Mouse (Mus musculus): ENCODE measurements around the gene Maco1. TPM values are rescaled to one million over a fixed set of nuclear protein-coding genes. Genes with fewer than 3 reads are reported as not detected.

The Maco1 gene
- 45.6 and 51.7 TPM in 2 replicates for polyA plus RNA-seq (2014; fragmentation: Nextera tagmentation; extraction: Ambion mirVana)

DNA sequence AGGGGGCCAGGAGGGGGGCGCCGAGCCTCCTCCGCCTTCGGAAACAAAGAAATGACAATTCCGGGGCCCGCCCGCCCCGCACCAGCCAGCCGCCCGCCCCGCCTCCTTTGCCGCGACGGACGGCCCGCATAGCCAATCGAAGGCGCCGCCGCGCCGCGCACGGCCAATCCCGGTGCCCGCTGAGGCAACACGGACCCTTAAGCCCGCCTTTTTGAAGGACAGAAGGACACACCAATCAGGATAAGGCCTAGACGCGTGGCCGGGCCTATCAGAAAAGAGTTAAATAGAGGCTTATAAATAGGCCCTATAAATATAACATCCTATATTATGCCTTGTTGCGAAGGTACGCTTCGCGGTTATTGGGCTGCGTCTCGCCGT lies at the start of gene Maco1:
TSS of gene Maco1 (minus strand) at position 87 of the 378 bp plus-strand sequence.
- peak; percentile 98 for ATAC-seq (ENCODE audit: low FRiP score)
- H3K36me3 ChIP-seq (ENCODE audit: control insufficient read depth, insufficient read depth, low read length), result no peaks in the 10 kb centered on the region
- H3K4me2 ChIP-seq, result peak within 1 kb of the TSS; percentile 80
- H3K27ac ChIP-seq (ENCODE audit: low read depth, low read length), result peak within 1 kb of the TSS; percentile 86
- peak; percentile 100 for DNase-seq (ENCODE audit: low spot score, missing footprints)
- peak within 1 kb of the TSS; percentile 96 for H3K9ac ChIP-seq (ENCODE audit: low read length)
- peaks cover 12% of the 10 kb centered on the region for H3K4me1 ChIP-seq (ENCODE audit: control insufficient read depth, insufficient read depth, low read length)
- H3K4me3 ChIP-seq (ENCODE audit: low read depth, low read length), result peak within 1 kb of the TSS; percentile 84
- under 1% methylated on average over 37 of the region's 38 CpGs for WGBS
- peaks cover 5% of the 10 kb centered on the region; the same call in 1 of the 2 replicates for H3K27me3 ChIP-seq (ENCODE audit: control insufficient read depth, insufficient read depth, low read length)
- H3K9me3 ChIP-seq (ENCODE audit: control insufficient read depth, low read length), result no peaks in the 10 kb centered on the region

DNA sequence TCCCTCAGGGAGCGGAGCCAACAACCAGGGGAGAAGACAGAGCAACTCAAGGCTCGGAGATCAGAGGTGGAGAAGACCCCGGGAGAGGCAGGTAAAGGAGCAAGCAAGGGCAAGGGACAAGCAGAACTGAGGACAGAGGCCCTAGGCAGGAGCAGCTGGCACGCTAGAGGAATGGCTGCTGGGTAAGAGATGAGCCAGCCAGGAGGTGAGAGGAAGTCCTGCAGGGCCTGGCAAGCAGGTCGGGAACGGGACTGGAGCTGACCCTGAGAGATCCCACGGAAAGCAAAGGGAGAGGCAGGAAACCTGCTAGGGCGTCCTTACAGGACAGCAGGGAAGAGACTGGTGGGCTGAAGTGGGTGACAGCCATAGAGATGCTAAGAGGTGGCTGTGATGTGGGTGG lies 48.0 kb upstream of the Maco1 start:
- Histone ChIP-seq H3K4me1 (ENCODE audit: control insufficient read depth, insufficient read depth, low read length) (no peaks in the 10 kb centered on the region), H3K27me3 (ENCODE audit: control insufficient read depth, insufficient read depth, low read length) (no peaks in the 10 kb centered on the region), H3K36me3 (ENCODE audit: control insufficient read depth, insufficient read depth, low read length) (peaks cover 21% of the 10 kb centered on the region; the same call in 1 of the 2 replicates), H3K4me2 (no peak overlapping the region), H3K9ac (ENCODE audit: low read length) (no peak overlapping the region), H3K27ac (ENCODE audit: low read depth, low read length) (no peak overlapping the region), H3K9me3 (ENCODE audit: control insufficient read depth, low read length) (no peaks in the 10 kb centered on the region), H3K4me3 (ENCODE audit: low read depth, low read length) (no peak overlapping the region)
- 94% methylated on average over 8 of the region's 8 CpGs for WGBS
- DNase-seq (ENCODE audit: low spot score, missing footprints) (no peak), ATAC-seq (ENCODE audit: low FRiP score) (no peak)

GRCm38 (mm10) chr4:134897256-134897655 lies 44.1 kb upstream of the Maco1 start:
- H3K4me2 ChIP-seq, result no peak overlapping the region
- no peak overlapping the region for H3K9ac ChIP-seq (ENCODE audit: low read length)
- no peaks in the 10 kb centered on the region for H3K9me3 ChIP-seq (ENCODE audit: control insufficient read depth, low read length)
- WGBS, result 82% methylated on average over 6 of the region's 6 CpGs
- no peaks in the 10 kb centered on the region for H3K27me3 ChIP-seq (ENCODE audit: control insufficient read depth, insufficient read depth, low read length)
- ATAC-seq (ENCODE audit: low FRiP score) (no peak), DNase-seq (ENCODE audit: low spot score, missing footprints) (no peak)
- H3K4me1 ChIP-seq (ENCODE audit: control insufficient read depth, insufficient read depth, low read length), result no peaks in the 10 kb centered on the region
- H3K4me3 ChIP-seq (ENCODE audit: low read depth, low read length), result no peak overlapping the region
- H3K36me3 ChIP-seq (ENCODE audit: control insufficient read depth, insufficient read depth, low read length), result peaks cover 18% of the 10 kb centered on the region; the same call in 1 of the 2 replicates
- no peak overlapping the region for H3K27ac ChIP-seq (ENCODE audit: low read depth, low read length)

DNA sequence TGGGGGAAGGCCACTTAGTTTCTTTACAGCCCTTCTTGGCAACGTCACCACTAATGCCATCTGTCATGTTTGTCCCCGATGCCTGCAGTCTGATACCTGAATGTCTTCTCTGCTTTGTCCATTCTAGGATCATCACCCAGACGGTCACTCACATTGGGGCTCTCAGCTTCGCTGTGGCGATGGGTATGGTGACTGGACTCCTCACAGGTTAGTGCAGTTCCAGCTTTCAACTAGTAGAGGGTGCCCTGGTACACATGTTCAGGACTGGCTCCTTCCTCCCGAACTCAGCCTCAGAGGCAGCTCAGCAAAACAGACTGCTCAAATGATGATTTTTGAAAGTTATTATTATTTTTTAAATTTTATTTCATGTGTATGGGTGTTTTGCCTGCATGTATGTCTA lies 39.0 kb upstream of the Maco1 start:
- DNase-seq (ENCODE audit: low spot score, missing footprints) (no peak), ATAC-seq (ENCODE audit: low FRiP score) (no peak)
- Histone ChIP-seq H3K36me3 (ENCODE audit: control insufficient read depth, insufficient read depth, low read length) (peaks cover 2% of the 10 kb centered on the region; the same call in 1 of the 2 replicates), H3K9me3 (ENCODE audit: control insufficient read depth, low read length) (no peaks in the 10 kb centered on the region), H3K9ac (ENCODE audit: low read length) (no peak overlapping the region), H3K27me3 (ENCODE audit: control insufficient read depth, insufficient read depth, low read length) (no peaks in the 10 kb centered on the region), H3K4me3 (ENCODE audit: low read depth, low read length) (no peak overlapping the region), H3K27ac (ENCODE audit: low read depth, low read length) (no peak overlapping the region), H3K4me2 (no peak overlapping the region), H3K4me1 (ENCODE audit: control insufficient read depth, insufficient read depth, low read length) (no peaks in the 10 kb centered on the region)
- 85% methylated on average over 6 of the region's 6 CpGs for WGBS

- no peak for ATAC-seq (ENCODE audit: low FRiP score)
- H3K4me1 ChIP-seq (ENCODE audit: control insufficient read depth, insufficient read depth, low read length), result no peaks in the 10 kb centered on the region
- H3K36me3 ChIP-seq (ENCODE audit: control insufficient read depth, insufficient read depth, low read length), result no peaks in the 10 kb centered on the region
- H3K9ac ChIP-seq (ENCODE audit: low read length), result no peak overlapping the region
- no peak for DNase-seq (ENCODE audit: low spot score, missing footprints)
- H3K9me3 ChIP-seq (ENCODE audit: control insufficient read depth, low read length), result no peaks in the 10 kb centered on the region
- H3K27ac ChIP-seq (ENCODE audit: low read depth, low read length), result no peak overlapping the region
- WGBS, result 92% methylated on average over 4 of the region's 4 CpGs
- H3K4me3 ChIP-seq (ENCODE audit: low read depth, low read length), result no peak overlapping the region
- H3K27me3 ChIP-seq (ENCODE audit: control insufficient read depth, insufficient read depth, low read length), result no peaks in the 10 kb centered on the region
- H3K4me2 ChIP-seq, result no peak overlapping the region
Measured at GRCm38 (mm10) chr4:134884364-134884763, 31.2 kb upstream of the Maco1 start.

DNA sequence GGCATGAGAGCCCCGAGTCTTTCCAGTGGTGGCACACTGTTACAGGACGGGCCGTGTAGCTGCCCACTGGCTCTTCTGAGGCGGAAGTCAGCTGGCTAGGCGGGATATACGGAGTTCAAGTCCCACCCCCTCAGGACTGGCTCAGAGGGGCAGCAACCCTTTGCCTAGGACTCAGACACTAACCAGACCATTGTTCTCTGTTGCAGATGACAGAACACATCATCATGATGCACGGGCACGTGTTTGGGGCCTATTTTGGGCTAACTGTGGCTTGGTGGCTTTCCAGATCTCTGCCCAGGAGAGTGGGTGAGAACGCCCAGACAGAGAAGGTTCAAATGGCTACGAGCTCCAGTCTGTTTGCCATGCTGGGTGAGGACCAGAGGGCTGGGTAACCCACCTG lies 30.7 kb upstream of the Maco1 start:
- H3K27me3 ChIP-seq (ENCODE audit: control insufficient read depth, insufficient read depth, low read length), result no peaks in the 10 kb centered on the region
- WGBS, result 88% methylated on average over 10 of the region's 10 CpGs
- H3K4me2 ChIP-seq, result no peak overlapping the region
- no peak overlapping the region for H3K27ac ChIP-seq (ENCODE audit: low read depth, low read length)
- ATAC-seq (ENCODE audit: low FRiP score) (no peak), DNase-seq (ENCODE audit: low spot score, missing footprints) (no peak)
- H3K9me3 ChIP-seq (ENCODE audit: control insufficient read depth, low read length), result no peaks in the 10 kb centered on the region
- H3K4me3 ChIP-seq (ENCODE audit: low read depth, low read length), result no peak overlapping the region
- no peak overlapping the region for H3K9ac ChIP-seq (ENCODE audit: low read length)
- no peaks in the 10 kb centered on the region for H3K4me1 ChIP-seq (ENCODE audit: control insufficient read depth, insufficient read depth, low read length)
- no peaks in the 10 kb centered on the region for H3K36me3 ChIP-seq (ENCODE audit: control insufficient read depth, insufficient read depth, low read length)

GRCm38 (mm10) chr4:134883266-134883665 lies 30.1 kb upstream of the Maco1 start:
- Histone ChIP-seq H3K4me3 (ENCODE audit: low read depth, low read length) (no peak overlapping the region), H3K27me3 (ENCODE audit: control insufficient read depth, insufficient read depth, low read length) (no peaks in the 10 kb centered on the region), H3K9ac (ENCODE audit: low read length) (no peak overlapping the region), H3K4me2 (no peak overlapping the region), H3K9me3 (ENCODE audit: control insufficient read depth, low read length) (no peaks in the 10 kb centered on the region), H3K36me3 (ENCODE audit: control insufficient read depth, insufficient read depth, low read length) (no peaks in the 10 kb centered on the region), H3K27ac (ENCODE audit: low read depth, low read length) (no peak overlapping the region), H3K4me1 (ENCODE audit: control insufficient read depth, insufficient read depth, low read length) (no peaks in the 10 kb centered on the region)
- no peak for ATAC-seq (ENCODE audit: low FRiP score)
- no peak for DNase-seq (ENCODE audit: low spot score, missing footprints)
- 37% methylated on average over 7 of the region's 7 CpGs for WGBS

DNA sequence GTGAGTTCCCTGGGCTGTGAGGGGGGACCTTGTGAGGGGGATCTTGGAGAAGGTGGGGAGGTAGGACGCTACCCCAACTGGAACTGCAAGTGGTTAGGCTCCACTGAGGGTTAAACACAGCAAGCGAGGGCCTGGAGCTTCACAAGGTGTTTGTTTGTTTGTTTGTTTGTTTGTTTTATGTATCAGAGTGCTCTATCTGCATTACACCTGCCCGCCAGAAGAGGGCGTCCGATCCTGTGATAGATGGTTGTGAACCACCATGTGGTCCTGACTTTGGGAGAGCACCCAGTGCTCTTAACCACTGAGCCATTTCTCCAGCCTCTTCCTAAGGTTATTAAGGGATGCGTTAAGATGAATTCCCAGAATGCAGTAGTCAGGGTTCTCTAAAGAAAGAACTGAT lies 26.9 kb upstream of the Maco1 start:
- DNase-seq (ENCODE audit: low spot score, missing footprints) (no peak), ATAC-seq (ENCODE audit: low FRiP score) (no peak)
- Histone ChIP-seq H3K27me3 (ENCODE audit: control insufficient read depth, insufficient read depth, low read length) (no peaks in the 10 kb centered on the region), H3K4me2 (peak overlapping the region; percentile 42), H3K9me3 (ENCODE audit: control insufficient read depth, low read length) (no peaks in the 10 kb centered on the region), H3K27ac (ENCODE audit: low read depth, low read length) (no peak overlapping the region), H3K4me3 (ENCODE audit: low read depth, low read length) (no peak overlapping the region), H3K36me3 (ENCODE audit: control insufficient read depth, insufficient read depth, low read length) (no peaks in the 10 kb centered on the region), H3K9ac (ENCODE audit: low read length) (0 out of 2 replicates have a peak overlapping the region, but pooled peaks have one; percentile 18), H3K4me1 (ENCODE audit: control insufficient read depth, insufficient read depth, low read length) (no peaks in the 10 kb centered on the region)
- 23% methylated on average over 6 of the region's 6 CpGs for WGBS

GRCm38 (mm10) chr4:134879410-134879981 lies 26.4 kb upstream of the Maco1 start:
- Histone ChIP-seq H3K27ac (ENCODE audit: low read depth, low read length) (no peak overlapping the region), H3K9ac (ENCODE audit: low read length) (0 out of 2 replicates have a peak overlapping the region, but pooled peaks have one; percentile 18), H3K4me3 (ENCODE audit: low read depth, low read length) (peak overlapping the region; percentile 7; the same call in 1 of the 2 replicates), H3K36me3 (ENCODE audit: control insufficient read depth, insufficient read depth, low read length) (no peaks in the 10 kb centered on the region), H3K4me2 (peak overlapping the region; percentile 42), H3K27me3 (ENCODE audit: control insufficient read depth, insufficient read depth, low read length) (no peaks in the 10 kb centered on the region), H3K9me3 (ENCODE audit: control insufficient read depth, low read length) (no peaks in the 10 kb centered on the region), H3K4me1 (ENCODE audit: control insufficient read depth, insufficient read depth, low read length) (no peaks in the 10 kb centered on the region)
- DNase-seq (ENCODE audit: low spot score, missing footprints), result peak; percentile 97
- WGBS, result 3% methylated on average over 17 of the region's 17 CpGs
- ATAC-seq (ENCODE audit: low FRiP score), result no peak

All from midbrain, embryonic 11.5 days (tissue).